9 mouse cellular contexts compared by ENCODE assay signal in the genomic region with DNA sequence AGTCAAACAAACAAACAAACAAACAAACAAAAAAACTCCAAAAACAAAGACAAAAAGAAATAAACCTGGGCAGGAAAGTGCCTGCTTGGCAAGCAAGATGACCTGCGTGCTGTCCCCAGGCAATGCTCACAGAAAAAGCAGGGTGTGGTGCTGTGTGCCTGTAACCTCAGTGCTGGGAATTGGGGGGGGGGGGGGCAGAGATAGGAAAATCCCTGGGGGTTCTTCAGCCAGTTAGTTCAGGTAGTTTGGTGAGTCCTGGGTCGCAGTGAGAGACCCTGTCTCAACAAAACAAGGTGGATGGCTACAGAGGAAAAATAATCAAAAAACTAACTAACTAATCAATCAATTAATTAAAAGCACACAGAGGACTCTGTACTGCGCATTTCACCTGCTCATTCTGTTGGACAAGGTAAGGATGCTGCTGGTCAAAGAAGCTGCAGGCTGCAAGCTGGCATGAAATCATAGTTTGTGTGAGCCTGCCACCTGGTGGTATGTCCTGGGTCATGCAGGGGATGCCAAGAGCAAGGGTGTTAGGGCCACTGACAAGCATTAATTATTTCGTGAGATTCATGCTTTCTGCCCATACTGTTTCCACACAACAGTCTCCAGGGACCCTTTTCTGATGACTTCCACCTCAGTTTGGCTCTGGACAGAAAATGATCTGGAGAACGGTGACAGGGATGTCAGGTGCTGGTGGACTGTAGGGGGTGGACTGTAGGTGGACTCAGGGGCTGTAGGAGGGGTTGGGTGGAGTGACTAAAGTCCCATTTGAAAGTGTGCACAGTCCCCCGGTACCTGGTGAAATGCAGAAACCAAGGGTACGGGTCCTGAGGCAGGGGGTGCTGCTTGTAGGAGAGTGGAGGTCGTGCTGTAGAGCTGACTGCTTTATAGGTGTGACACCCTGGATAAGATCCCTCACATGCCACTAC. TPM values are rescaled to one million over a fixed set of nuclear protein-coding genes. Genes with fewer than 3 reads are reported as not detected.
DNase-seq lines count a peak whose midpoint lies in the region; ATAC-seq lines count a peak whose summit lies in the region.
"Had no signal": no experiment of that assay in that cellular context is flagged by ENCODE, and none has a peak within 500 bp of the region (broad histone marks: within the 10 kb centered on the region; RNA-seq: fewer than 3 reads in every experiment).

No protein-coding gene starts in this region.

- no peak overlapping the region for H3K4me2 ChIP-seq in forebrain, embryonic 15.5 days (replicated peaks)
- no peak overlapping the region for H3K4me2 ChIP-seq in hindbrain, embryonic 14.5 days (replicated peaks)
- H3K4me2 ChIP-seq: liver, embryonic 15.5 days had no signal

- ATAC-seq in forebrain, embryonic 15.5 days (replicated peaks) = peak; percentile 83
- peak; percentile 84 for ATAC-seq in hindbrain, embryonic 14.5 days (ENCODE audit: low FRiP score)

- 49% methylated on average over 8 of the region's 8 CpGs for WGBS in forebrain, embryonic 15.5 days
- WGBS in hindbrain, embryonic 14.5 days = 55% methylated on average over 8 of the region's 8 CpGs

- H3K4me3 ChIP-seq in forebrain, embryonic 15.5 days = no peak overlapping the region
- H3K4me3 ChIP-seq in hindbrain, embryonic 14.5 days (replicated peaks; ENCODE audit: low read length) = no peak overlapping the region
- H3K4me3 ChIP-seq: liver, embryonic 15.5 days had no signal

- H3K36me3 ChIP-seq in forebrain, embryonic 15.5 days = no peaks in the 10 kb centered on the region
- no peaks in the 10 kb centered on the region for H3K36me3 ChIP-seq in hindbrain, embryonic 14.5 days (replicated peaks; ENCODE audit: control insufficient read depth, insufficient read depth)
- H3K36me3 ChIP-seq: liver, embryonic 15.5 days had no signal

- no peak overlapping the region for H3K27ac ChIP-seq in forebrain, embryonic 15.5 days (replicated peaks)
- no peak overlapping the region for H3K27ac ChIP-seq in hindbrain, embryonic 14.5 days
- H3K27ac ChIP-seq: liver, embryonic 15.5 days had no signal

- H3K9me3 ChIP-seq in forebrain, embryonic 15.5 days = no peaks in the 10 kb centered on the region
- H3K9me3 ChIP-seq in hindbrain, embryonic 14.5 days (ENCODE audit: control insufficient read depth, low read length) = no peaks in the 10 kb centered on the region
- H3K9me3 ChIP-seq: liver, embryonic 15.5 days had no signal

- DNase-seq in MEL-GATA-1-ER (ENCODE audit: extremely low read depth, low read depth) = peak; percentile 17
- DNase-seq in cerebellum, adult 11 months = peak; percentile 56
- peak; percentile 92 for DNase-seq in hindbrain, embryonic 14.5 days (ENCODE audit: low spot score)
- DNase-seq in layer of hippocampus, postnatal 10 days (ENCODE audit: low spot score in 2 of 2) = peak; percentile 91 to 92
- DNase-seq in lung, postnatal 36 days = peak; percentile 86
- peak; percentile 58 for DNase-seq in retina, postnatal 7 days (ENCODE audit: low read depth, low spot score)
- peak; percentile 86 for DNase-seq in thymus, postnatal 4 days

- H3K4me1 ChIP-seq in forebrain, embryonic 15.5 days = no peaks in the 10 kb centered on the region
- H3K4me1 ChIP-seq in hindbrain, embryonic 14.5 days (replicated peaks; ENCODE audit: control insufficient read depth, insufficient read depth, low read length) = no peaks in the 10 kb centered on the region
- H3K4me1 ChIP-seq: liver, embryonic 15.5 days had no signal

- no peak overlapping the region for H3K9ac ChIP-seq in forebrain, embryonic 15.5 days (replicated peaks)
- H3K9ac ChIP-seq in hindbrain, embryonic 14.5 days = no peak overlapping the region
- H3K9ac ChIP-seq: liver, embryonic 15.5 days had no signal

- H3K27me3 ChIP-seq in forebrain, embryonic 15.5 days = no peaks in the 10 kb centered on the region
- H3K27me3 ChIP-seq in hindbrain, embryonic 14.5 days (ENCODE audit: control insufficient read depth, insufficient read depth, low read length) = no peaks in the 10 kb centered on the region
- H3K27me3 ChIP-seq: liver, embryonic 15.5 days had no signal

RNA-seq across cellular contexts. Expression of a gene that starts 10.6 kb away (rescaled TPM):
- polyA plus RNA-seq in forebrain, embryonic 15.5 days (2015; fragmentation: Nextera tagmentation; extraction: Ambion mirVana) = not detected in 2 replicates
- not detected in 2 replicates for polyA plus RNA-seq in hindbrain, embryonic 14.5 days (2014; fragmentation: Nextera tagmentation; extraction: Ambion mirVana)
- not detected for total RNA-seq in layer of hippocampus, postnatal 10 days (2021)

RNA-seq across cellular contexts. Expression of a gene that starts 36.0 kb away (rescaled TPM):
- polyA plus RNA-seq in forebrain, embryonic 15.5 days (2015; fragmentation: Nextera tagmentation; extraction: Ambion mirVana) = 16.8 and 18.1 TPM in 2 replicates
- 10.4 and 10.8 TPM in 2 replicates for polyA plus RNA-seq in hindbrain, embryonic 14.5 days (2014; fragmentation: Nextera tagmentation; extraction: Ambion mirVana)
- 10 to 100 TPM; 19.5 to 20.6 TPM for total RNA-seq in layer of hippocampus, postnatal 10 days (2021)

Comparison
In these comparisons a context has a peak if more than half of its experiments do, and no peak if none do; other contexts are left out.
1. DNase-seq: peak in every context shown above with its lines; median percentile 92 in hindbrain, embryonic 14.5 days; 92 in layer of hippocampus, postnatal 10 days; 86 in lung, postnatal 36 days; 86 in thymus, postnatal 4 days; 58 in retina, postnatal 7 days; 56 in cerebellum, adult 11 months; 17 in MEL-GATA-1-ER.